Mouse (Mus musculus): ENCODE data around the gene Aif1. TPM values are rescaled to one million over a fixed set of nuclear protein-coding genes. Genes with fewer than 3 reads are reported as not detected.
"Not testable (repeated sequence)": the region's sequence is repeated elsewhere in the genome, so short reads cannot be mapped to it uniquely, and the experiment has no call there.

Aif1 gene
- polyA plus RNA-seq, 1 experiment from 2014 or later: 3.9 TPM

GRCm38 (mm10) chr17:35126206-35126611 is 49.7 kb downstream of the Aif1 start, which contains the start of gene D17H6S53E:
Gene D17H6S53E, plus strand, starts transcription at chr17:35126373.
- H3K4me1 ChIP-seq (ENCODE audit: control insufficient read depth, insufficient read depth, low read length): peaks cover 12% of the 10 kb centered on the region; the same call in 1 of the 2 replicates
- DNase-seq (ENCODE audit: low spot score) (peak; percentile 80), ATAC-seq (ENCODE audit: insufficient number of reproducible peaks, low FRiP score, low TSS enrichment, low read depth) (0 out of 2 replicates have a peak, but pooled peaks have one; percentile 15)
- H3K9me3 ChIP-seq (ENCODE audit: control insufficient read depth, low read length): no peaks in the 10 kb centered on the region
- H3K27ac ChIP-seq (replicated peaks; ENCODE audit: low read depth, low read length): peak within 1 kb of the TSS; percentile 47; the same call in 1 of the 2 replicates
- H3K4me3 ChIP-seq (ENCODE audit: low read depth, low read length): peak within 1 kb of the TSS; percentile 66
- H3K36me3 ChIP-seq (ENCODE audit: control insufficient read depth, insufficient read depth, low read length): 0 out of 2 replicates have a peak, but pooled peaks cover 3% of the 10 kb centered on the region
- no peaks in the 10 kb centered on the region for H3K27me3 ChIP-seq (ENCODE audit: control insufficient read depth, insufficient read depth, low read length)
- peak within 1 kb of the TSS; percentile 81 for H3K4me2 ChIP-seq (ENCODE audit: low read depth, severe bottlenecking)
- WGBS: under 1% methylated on average over 33 of the region's 36 CpGs
- peak within 1 kb of the TSS; percentile 84 for H3K9ac ChIP-seq (ENCODE audit: low read length)

- ATAC-seq (ENCODE audit: insufficient number of reproducible peaks, low FRiP score, low TSS enrichment, low read depth) (no peak), DNase-seq (ENCODE audit: low spot score) (no peak)
- WGBS: 29% methylated on average over 6 of the region's 6 CpGs
- H3K9me3 ChIP-seq (ENCODE audit: control insufficient read depth, low read length): no peaks in the 10 kb centered on the region
- H3K9ac ChIP-seq (ENCODE audit: low read length): peak overlapping the region; percentile 84; the same call in 1 of the 2 replicates
- peak overlapping the region; percentile 66 for H3K4me3 ChIP-seq (ENCODE audit: low read depth, low read length)
- no peak overlapping the region for H3K27ac ChIP-seq (replicated peaks; ENCODE audit: low read depth, low read length)
- H3K4me1 ChIP-seq (ENCODE audit: control insufficient read depth, insufficient read depth, low read length): peaks cover 12% of the 10 kb centered on the region; the same call in 1 of the 2 replicates
- H3K36me3 ChIP-seq (ENCODE audit: control insufficient read depth, insufficient read depth, low read length): 0 out of 2 replicates have a peak, but pooled peaks cover 3% of the 10 kb centered on the region
- peak overlapping the region; percentile 81 for H3K4me2 ChIP-seq (ENCODE audit: low read depth, severe bottlenecking)
- H3K27me3 ChIP-seq (ENCODE audit: control insufficient read depth, insufficient read depth, low read length): no peaks in the 10 kb centered on the region
These were observed 50.3 kb downstream of the Aif1 start for GRCm38 (mm10) chr17:35125578-35125977.

- DNase-seq (ENCODE audit: low spot score) (no peak), ATAC-seq (ENCODE audit: insufficient number of reproducible peaks, low FRiP score, low TSS enrichment, low read depth) (no peak)
- H3K36me3 ChIP-seq (ENCODE audit: control insufficient read depth, insufficient read depth, low read length): 0 out of 2 replicates have a peak, but pooled peaks cover 3% of the 10 kb centered on the region
- no peak overlapping the region for H3K9ac ChIP-seq (ENCODE audit: low read length)
- no peaks in the 10 kb centered on the region for H3K27me3 ChIP-seq (ENCODE audit: control insufficient read depth, insufficient read depth, low read length)
- no peak overlapping the region for H3K4me3 ChIP-seq (ENCODE audit: low read depth, low read length)
- no peak overlapping the region for H3K27ac ChIP-seq (replicated peaks; ENCODE audit: low read depth, low read length)
- 90% methylated on average over 1 of the region's 1 CpGs for WGBS
- peaks cover 16% of the 10 kb centered on the region; the same call in 1 of the 2 replicates for H3K4me1 ChIP-seq (ENCODE audit: control insufficient read depth, insufficient read depth, low read length)
- H3K9me3 ChIP-seq (ENCODE audit: control insufficient read depth, low read length): no peaks in the 10 kb centered on the region
- no peak overlapping the region for H3K4me2 ChIP-seq (ENCODE audit: low read depth, severe bottlenecking)
These were observed 50.8 kb downstream of the Aif1 start for GRCm38 (mm10) chr17:35125081-35125480.

- ATAC-seq (ENCODE audit: insufficient number of reproducible peaks, low FRiP score, low TSS enrichment, low read depth); H3K36me3 ChIP-seq (ENCODE audit: control insufficient read depth, insufficient read depth, low read length); H3K9ac ChIP-seq (ENCODE audit: low read length); H3K9me3 ChIP-seq (ENCODE audit: control insufficient read depth, low read length); DNase-seq (ENCODE audit: low spot score); H3K27me3 ChIP-seq (ENCODE audit: control insufficient read depth, insufficient read depth, low read length); H3K4me2 ChIP-seq (ENCODE audit: low read depth, severe bottlenecking); H3K4me3 ChIP-seq (ENCODE audit: low read depth, low read length); H3K27ac ChIP-seq (replicated peaks; ENCODE audit: low read depth, low read length): not testable (repeated sequence)
- 92% methylated on average over 12 of the region's 12 CpGs for WGBS
- peaks cover 19% of the 10 kb centered on the region; the same call in 1 of the 2 replicates for H3K4me1 ChIP-seq (ENCODE audit: control insufficient read depth, insufficient read depth, low read length)
These were observed 51.5 kb downstream of the Aif1 start for GRCm38 (mm10) chr17:35124261-35124896.

GRCm38 (mm10) chr17:35123287-35123686 is 52.6 kb downstream of the Aif1 start:
- peaks cover 19% of the 10 kb centered on the region; the same call in 1 of the 2 replicates for H3K4me1 ChIP-seq (ENCODE audit: control insufficient read depth, insufficient read depth, low read length)
- ATAC-seq (ENCODE audit: insufficient number of reproducible peaks, low FRiP score, low TSS enrichment, low read depth); DNase-seq (ENCODE audit: low spot score); H3K4me3 ChIP-seq (ENCODE audit: low read depth, low read length); H3K9ac ChIP-seq (ENCODE audit: low read length); H3K27ac ChIP-seq (replicated peaks; ENCODE audit: low read depth, low read length); H3K27me3 ChIP-seq (ENCODE audit: control insufficient read depth, insufficient read depth, low read length); H3K9me3 ChIP-seq (ENCODE audit: control insufficient read depth, low read length); H3K36me3 ChIP-seq (ENCODE audit: control insufficient read depth, insufficient read depth, low read length); H3K4me2 ChIP-seq (ENCODE audit: low read depth, severe bottlenecking): not testable (repeated sequence)
- 91% methylated on average over 9 of the region's 9 CpGs for WGBS

GRCm38 (mm10) chr17:35121871-35122303 is 54.0 kb downstream of the Aif1 start, which contains the start of gene Csnk2b:
Gene Csnk2b, minus strand, starts transcription at chr17:35122053.
- peak; percentile 18; the same call in 1 of the 2 replicates for ATAC-seq (ENCODE audit: insufficient number of reproducible peaks, low FRiP score, low TSS enrichment, low read depth)
- H3K27me3 ChIP-seq (ENCODE audit: control insufficient read depth, insufficient read depth, low read length): no peaks in the 10 kb centered on the region
- no peaks in the 10 kb centered on the region for H3K9me3 ChIP-seq (ENCODE audit: control insufficient read depth, low read length)
- peak within 1 kb of the TSS; percentile 82 for H3K4me3 ChIP-seq (ENCODE audit: low read depth, low read length)
- peak; percentile 66 for DNase-seq (ENCODE audit: low spot score)
- peak within 1 kb of the TSS; percentile 98 for H3K4me2 ChIP-seq (ENCODE audit: low read depth, severe bottlenecking)
- peak within 1 kb of the TSS; percentile 94 for H3K9ac ChIP-seq (ENCODE audit: low read length)
- peaks cover 17% of the 10 kb centered on the region for H3K36me3 ChIP-seq (ENCODE audit: control insufficient read depth, insufficient read depth, low read length)
- peaks cover 16% of the 10 kb centered on the region; the same call in 1 of the 2 replicates for H3K4me1 ChIP-seq (ENCODE audit: control insufficient read depth, insufficient read depth, low read length)
- peak within 1 kb of the TSS; percentile 36; the same call in 1 of the 2 replicates for H3K27ac ChIP-seq (replicated peaks; ENCODE audit: low read depth, low read length)
- WGBS: under 1% methylated on average over 19 of the region's 19 CpGs

- WGBS: under 1% methylated on average over 50 of the region's 50 CpGs
- Histone ChIP-seq H3K4me3 (ENCODE audit: low read depth, low read length) (peak within 1 kb of the TSS; percentile 82), H3K27me3 (ENCODE audit: control insufficient read depth, insufficient read depth, low read length) (no peaks in the 10 kb centered on the region), H3K27ac (replicated peaks; ENCODE audit: low read depth, low read length) (peak within 1 kb of the TSS; percentile 36; the same call in 1 of the 2 replicates), H3K36me3 (ENCODE audit: control insufficient read depth, insufficient read depth, low read length) (peaks cover 19% of the 10 kb centered on the region), H3K9me3 (ENCODE audit: control insufficient read depth, low read length) (no peaks in the 10 kb centered on the region), H3K4me1 (ENCODE audit: control insufficient read depth, insufficient read depth, low read length) (peaks cover 11% of the 10 kb centered on the region; the same call in 1 of the 2 replicates), H3K4me2 (ENCODE audit: low read depth, severe bottlenecking) (peak within 1 kb of the TSS; percentile 98), H3K9ac (ENCODE audit: low read length) (peak within 1 kb of the TSS; percentile 94)
- DNase-seq (ENCODE audit: low spot score) (peak; percentile 98), ATAC-seq (ENCODE audit: insufficient number of reproducible peaks, low FRiP score, low TSS enrichment, low read depth) (peak; percentile 91)
These were observed 54.6 kb downstream of the Aif1 start, which contains the start of gene Gpank1 for GRCm38 (mm10) chr17:35121143-35121799. Gene Gpank1, plus strand, starts transcription at chr17:35121455.
